Mouse (Mus musculus) lung, embryonic 16.5 days (tissue): ENCODE data around the gene Zfp217. TPM values are rescaled to one million over a fixed set of nuclear protein-coding genes. Genes with fewer than 3 reads are reported as not detected.
A peak's percentile ranks its signal among the peaks of the same experiment; 100 is the strongest.

Source experiments
- ATAC-seq: fragments of 200-750 bp; cut with Nextera tagmentation; 2 replicates; pipeline ENCODE4 v1.8.0; 2017; ENCODE audit warnings: low read depth, mild to moderate bottlenecking, moderate library complexity
- H3K27ac ChIP-seq: fragments of 300-500 bp; sonication (generic); 2 replicates; pipeline ENCODE4 v1.5.1; 2014; ENCODE audit warnings: mild to moderate bottlenecking, control low read depth, low read length
- H3K27me3 ChIP-seq: fragments of 300-500 bp; sonication (generic); 2 replicates; pipeline ENCODE4 v1.6.1; 2014; ENCODE audit warnings: low read depth, low read length, mixed read lengths; ENCODE audit not compliant: control insufficient read depth, insufficient read depth
- H3K36me3 ChIP-seq: fragments of 300-500 bp; sonication (generic); 2 replicates; pipeline ENCODE4 v1.6.1; 2014; ENCODE audit warnings: low read length; ENCODE audit not compliant: control insufficient read depth, insufficient read depth
- H3K4me1 ChIP-seq: fragments of 300-500 bp; sonication (generic); replicated peaks from 2 replicates; pipeline ENCODE4 v1.6.1; 2014; ENCODE audit warnings: low read length, mixed read lengths; ENCODE audit not compliant: control insufficient read depth, insufficient read depth
- H3K4me2 ChIP-seq: fragments of 300-500 bp; sonication (generic); 2 replicates; pipeline ENCODE4 v1.6.1; 2014; ENCODE audit warnings: low read depth, low read length, control low read depth
- H3K4me3 ChIP-seq: fragments of 300-500 bp; sonication (generic); 2 replicates; pipeline ENCODE4 v1.5.1; 2014; ENCODE audit warnings: mild to moderate bottlenecking, low read length, control low read depth
- H3K9ac ChIP-seq: fragments of 300-500 bp; sonication (generic); 2 replicates; pipeline ENCODE4 v1.6.1; 2014; ENCODE audit warnings: low read length, control low read depth
- H3K9me3 ChIP-seq: fragments of 300-500 bp; sonication (generic); 2 replicates; pipeline ENCODE4 v1.6.1; 2016; ENCODE audit warnings: low read length; ENCODE audit not compliant: control insufficient read depth
- WGBS: fragments of 180-500 bp; shearing (Covaris S2); extraction: QIAGEN DNeasy Blood & Tissue Kit; methylation state at CpG from one replicate; pipeline ENCODE4 v1.1.7; 2014; 5-methylcytosine and 5-hydroxymethylcytosine counted together
- polyA plus RNA-seq: library from polyadenylated mRNA; unstranded; fragments of >200 nt; fragmentation: Nextera tagmentation; extraction: Ambion mirVana; gene quantifications from 2 replicates; pipeline ENCODE4 v1.2.1, GENCODE M21; 2015

The Zfp217 gene
- polyA plus RNA-seq, 1 experiment from 2014 or later: 5.2 TPM

DNA sequence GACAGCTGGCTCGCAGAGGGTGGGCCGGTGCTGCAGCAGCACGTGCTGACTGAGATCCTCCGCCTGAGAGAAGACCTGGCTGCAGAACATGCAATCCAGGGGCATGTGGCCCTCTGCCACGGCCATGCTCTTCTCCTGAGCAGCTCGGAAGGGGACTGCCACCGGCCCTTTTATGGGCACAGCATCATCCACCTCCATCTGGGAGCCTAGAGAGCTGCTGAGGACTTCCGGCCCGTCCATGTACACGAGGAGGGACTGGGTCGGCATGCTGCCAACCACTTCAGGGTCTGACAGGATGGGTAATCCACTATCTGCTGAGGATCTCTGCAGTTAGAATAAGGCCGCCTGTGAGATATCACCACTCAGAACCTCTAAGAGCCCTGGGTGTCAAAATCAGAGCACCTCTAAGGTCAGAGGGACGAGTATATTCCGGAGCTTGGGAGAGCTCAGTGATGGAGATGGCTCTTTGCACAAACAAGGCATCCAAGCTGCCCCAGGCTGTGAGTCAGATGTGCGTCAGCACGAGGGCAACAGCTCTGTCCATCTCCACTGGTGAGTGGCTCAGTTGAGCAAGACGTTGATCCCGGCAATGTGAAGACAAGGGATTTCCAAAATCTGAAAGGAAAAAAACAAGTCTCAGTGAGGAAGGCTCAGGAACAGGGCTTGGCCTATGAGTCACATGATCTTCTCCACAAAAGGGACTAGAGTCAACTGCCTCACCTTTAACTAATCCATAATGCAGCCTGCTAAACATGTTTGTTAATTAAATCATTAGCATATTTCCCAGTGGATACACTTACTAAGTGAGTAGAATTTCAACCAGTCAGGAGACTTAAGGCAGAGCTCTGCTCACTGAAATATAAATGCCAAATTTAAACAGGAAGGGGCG lies 27.5 kb downstream of the Zfp217 start:
- Histone ChIP-seq H3K9me3 (no peaks in the 10 kb centered on the region), H3K36me3 (peaks cover 33% of the 10 kb centered on the region), H3K9ac (no peak overlapping the region), H3K4me1 (peaks cover 4% of the 10 kb centered on the region; the same call in 1 of the 2 replicates), H3K27me3 (no peaks in the 10 kb centered on the region), H3K4me2 (no peak overlapping the region), H3K4me3 (no peak overlapping the region), H3K27ac (no peak overlapping the region)
- no peak for ATAC-seq
- 79% methylated on average over 19 of the region's 19 CpGs for WGBS

DNA sequence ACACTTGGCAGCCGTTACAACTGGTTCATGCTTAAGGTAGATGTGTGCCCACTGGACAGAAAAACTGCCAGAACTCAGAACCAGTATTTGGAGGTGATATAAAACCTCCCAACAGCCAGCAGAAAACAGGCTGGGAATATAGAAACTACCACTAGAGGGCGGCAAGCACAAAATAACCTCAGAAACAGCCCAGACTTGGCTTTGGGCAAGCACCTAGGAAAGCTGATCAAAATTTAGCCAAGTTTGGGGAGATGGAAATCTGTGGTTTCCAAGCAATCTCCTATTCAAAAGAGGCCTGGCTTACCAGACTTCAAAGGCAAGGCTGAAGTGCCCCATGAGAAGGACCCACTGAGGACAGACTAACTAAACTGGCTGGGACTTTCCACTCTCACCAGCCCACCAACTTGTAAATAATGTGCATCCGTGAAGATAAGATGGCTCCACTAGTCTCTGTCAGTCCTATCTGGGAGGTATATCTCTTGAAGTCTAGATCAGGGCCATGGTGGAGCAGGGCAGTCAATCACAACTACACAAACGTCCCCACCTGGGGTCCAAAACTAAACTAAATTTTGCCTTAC lies 31.1 kb downstream of the Zfp217 start:
- H3K4me1 ChIP-seq: peaks cover 3% of the 10 kb centered on the region; the same call in 1 of the 2 replicates
- 34% methylated on average over 4 of the region's 4 CpGs for WGBS
- no peak overlapping the region for H3K27ac ChIP-seq

DNA sequence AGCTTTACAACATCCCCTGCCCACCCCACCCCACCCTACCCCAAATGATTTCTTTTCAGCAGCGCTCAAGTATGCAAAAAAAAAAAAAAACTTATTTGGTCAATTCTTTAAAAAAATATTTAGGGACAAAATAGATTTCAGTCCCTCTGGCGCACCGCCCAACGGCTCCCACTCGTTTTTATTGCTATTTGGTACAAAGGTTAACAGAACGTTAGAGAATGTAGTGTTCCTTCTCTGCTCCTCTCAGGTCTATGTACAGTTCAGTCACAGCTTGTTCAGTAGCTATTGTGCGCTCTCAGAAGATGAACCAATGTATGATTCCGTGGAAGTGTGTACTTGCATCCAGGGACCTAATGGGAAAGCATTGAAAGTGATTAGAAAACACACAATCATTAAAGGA lies 37.6 kb downstream of the Zfp217 start:
- H3K4me1 ChIP-seq: no peaks in the 10 kb centered on the region
- H3K9me3 ChIP-seq: no peaks in the 10 kb centered on the region
- H3K4me3 ChIP-seq: no peak overlapping the region
- H3K27me3 ChIP-seq: no peaks in the 10 kb centered on the region
- H3K36me3 ChIP-seq: peaks cover 56% of the 10 kb centered on the region
- ATAC-seq: no peak
- no peak overlapping the region for H3K4me2 ChIP-seq
- WGBS: 75% methylated on average over 8 of the region's 8 CpGs
- no peak overlapping the region for H3K9ac ChIP-seq
- H3K27ac ChIP-seq: no peak overlapping the region

More for the DNA sequence above, 31.1 kb downstream of the Zfp217 start:
- 0 out of 2 replicates have a peak overlapping the region, but pooled peaks have one; percentile 17 for H3K9ac ChIP-seq
- no peaks in the 10 kb centered on the region for H3K9me3 ChIP-seq
- peaks cover 55% of the 10 kb centered on the region for H3K36me3 ChIP-seq
- ATAC-seq: peak; percentile 32; the same call in 1 of the 2 replicates
- H3K27me3 ChIP-seq: no peaks in the 10 kb centered on the region
- no peak overlapping the region for H3K4me2 ChIP-seq
- H3K4me3 ChIP-seq: no peak overlapping the region

DNA sequence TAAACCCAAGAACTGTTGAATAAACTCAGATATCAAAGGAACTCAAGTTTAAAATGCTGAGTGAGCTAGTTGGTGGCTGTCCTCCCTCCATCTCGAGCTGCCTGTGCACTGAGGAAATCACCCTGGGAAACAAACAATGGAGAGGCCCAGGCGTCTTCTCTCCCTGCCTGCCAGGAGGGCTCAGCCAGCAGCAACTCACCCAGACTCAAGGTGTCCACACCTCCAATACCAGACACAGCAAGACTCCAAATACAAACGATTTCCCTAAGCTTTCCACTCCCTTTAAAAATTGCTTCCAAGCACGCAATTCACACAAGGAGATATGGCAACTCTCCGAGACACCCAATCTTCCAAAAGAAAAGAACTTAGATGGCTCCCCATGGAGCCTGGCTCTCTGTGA lies 38.4 kb downstream of the Zfp217 start:
- no peaks in the 10 kb centered on the region for H3K9me3 ChIP-seq
- no peak overlapping the region for H3K27ac ChIP-seq
- 51% methylated on average over 5 of the region's 5 CpGs for WGBS
- peaks cover 48% of the 10 kb centered on the region for H3K36me3 ChIP-seq
- H3K4me2 ChIP-seq: no peak overlapping the region
- H3K4me1 ChIP-seq: no peaks in the 10 kb centered on the region
- H3K4me3 ChIP-seq: no peak overlapping the region
- no peak for ATAC-seq
- H3K27me3 ChIP-seq: no peaks in the 10 kb centered on the region
- no peak overlapping the region for H3K9ac ChIP-seq

DNA sequence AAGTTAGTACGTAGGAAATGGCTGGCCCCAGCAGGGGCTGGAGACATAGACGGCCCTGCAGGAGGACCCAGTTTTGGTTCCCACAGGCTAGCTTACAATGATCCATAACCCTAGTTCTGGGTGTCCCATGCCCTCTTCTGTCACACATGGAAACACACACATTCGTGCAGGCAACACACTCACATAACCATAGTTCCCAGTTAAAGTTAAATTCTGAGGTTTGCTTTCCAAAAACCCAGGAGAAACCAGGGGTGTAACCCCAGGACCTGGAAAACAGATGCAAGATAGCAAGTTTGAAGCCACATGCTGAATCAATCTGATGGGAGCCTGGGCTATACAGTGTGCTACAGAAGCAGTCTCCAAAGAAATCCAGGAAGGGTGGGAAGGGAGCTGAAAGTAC lies 40.1 kb downstream of the Zfp217 start:
- Histone ChIP-seq H3K4me1 (no peaks in the 10 kb centered on the region), H3K9me3 (no peaks in the 10 kb centered on the region), H3K36me3 (peaks cover 36% of the 10 kb centered on the region), H3K4me3 (no peak overlapping the region), H3K9ac (no peak overlapping the region), H3K4me2 (no peak overlapping the region), H3K27me3 (no peaks in the 10 kb centered on the region), H3K27ac (no peak overlapping the region)
- WGBS: 73% methylated on average over 3 of the region's 3 CpGs
- no peak for ATAC-seq

DNA sequence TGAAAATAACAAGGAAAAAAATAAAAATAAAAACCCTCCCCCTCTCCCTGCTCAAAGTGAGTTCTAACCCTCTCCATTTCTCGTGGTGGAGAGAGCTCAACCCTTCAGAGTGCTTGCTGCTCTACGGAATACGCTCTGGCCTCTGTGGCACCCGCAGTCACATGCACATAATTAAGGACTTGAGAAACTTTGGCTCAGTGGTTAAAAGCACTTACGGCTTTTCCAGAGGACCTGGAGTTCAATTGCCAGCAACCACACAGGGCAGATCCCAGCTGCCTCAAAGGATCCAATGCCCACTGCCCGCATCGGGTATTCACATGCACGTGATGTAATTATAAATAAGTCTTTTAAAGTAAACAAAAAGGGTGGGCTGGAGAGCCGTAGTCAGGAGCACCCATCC lies 41.9 kb downstream of the Zfp217 start:
- Histone ChIP-seq H3K4me1 (no peaks in the 10 kb centered on the region), H3K36me3 (peaks cover 26% of the 10 kb centered on the region), H3K27me3 (no peaks in the 10 kb centered on the region), H3K27ac (no peak overlapping the region), H3K4me2 (no peak overlapping the region), H3K4me3 (no peak overlapping the region), H3K9me3 (no peaks in the 10 kb centered on the region), H3K9ac (no peak overlapping the region)
- 47% methylated on average over 9 of the region's 9 CpGs for WGBS
- no peak for ATAC-seq

DNA sequence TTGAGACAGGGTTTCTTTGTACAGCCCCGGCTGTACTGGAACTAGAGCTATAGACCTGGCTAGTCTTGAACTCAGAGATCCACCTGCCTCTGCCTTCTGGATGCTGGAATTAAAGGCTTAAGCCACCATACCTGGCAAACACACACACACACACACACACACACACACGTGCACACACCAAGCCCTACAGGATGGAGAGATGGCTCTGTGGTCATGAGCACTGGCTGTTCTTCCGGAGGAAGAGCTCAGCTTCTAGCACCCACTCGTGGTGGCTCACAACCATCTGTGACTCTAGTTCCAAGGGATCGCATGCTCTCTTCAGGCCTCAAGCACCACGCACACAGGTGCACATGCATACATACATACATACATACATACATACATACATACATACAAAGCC lies 43.5 kb downstream of the Zfp217 start:
- no peak for ATAC-seq
- Histone ChIP-seq H3K9ac (no peak overlapping the region), H3K9me3 (no peaks in the 10 kb centered on the region), H3K36me3 (peaks cover 14% of the 10 kb centered on the region), H3K27me3 (no peaks in the 10 kb centered on the region), H3K4me1 (no peaks in the 10 kb centered on the region), H3K27ac (no peak overlapping the region), H3K4me3 (no peak overlapping the region), H3K4me2 (no peak overlapping the region)
- 86% methylated on average over 6 of the region's 6 CpGs for WGBS

DNA sequence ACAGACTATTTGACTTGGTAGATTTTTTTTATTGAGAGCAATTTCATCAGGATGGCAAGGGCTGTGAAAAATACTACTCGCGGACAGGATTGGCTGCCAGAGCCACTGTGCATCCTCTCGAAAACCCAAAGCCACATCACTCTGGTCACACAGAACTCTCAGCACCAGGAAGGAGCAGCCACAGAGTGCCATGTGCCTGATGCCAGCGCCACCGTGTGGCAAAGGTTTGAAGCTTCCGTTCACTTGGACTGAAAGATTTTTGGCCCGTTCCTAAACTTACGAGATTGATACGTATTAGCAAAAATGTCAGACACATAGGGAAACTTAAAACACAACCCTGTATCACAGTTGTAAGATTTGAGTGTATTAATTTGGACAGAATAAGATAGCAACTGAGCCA lies 44.1 kb downstream of the Zfp217 start:
- WGBS: 38% methylated on average over 9 of the region's 9 CpGs
- no peaks in the 10 kb centered on the region for H3K27me3 ChIP-seq
- no peak overlapping the region for H3K9ac ChIP-seq
- H3K4me3 ChIP-seq: no peak overlapping the region
- no peak for ATAC-seq
- no peak overlapping the region for H3K27ac ChIP-seq
- H3K9me3 ChIP-seq: no peaks in the 10 kb centered on the region
- H3K36me3 ChIP-seq: peaks cover 11% of the 10 kb centered on the region
- no peak overlapping the region for H3K4me2 ChIP-seq
- H3K4me1 ChIP-seq: no peaks in the 10 kb centered on the region

DNA sequence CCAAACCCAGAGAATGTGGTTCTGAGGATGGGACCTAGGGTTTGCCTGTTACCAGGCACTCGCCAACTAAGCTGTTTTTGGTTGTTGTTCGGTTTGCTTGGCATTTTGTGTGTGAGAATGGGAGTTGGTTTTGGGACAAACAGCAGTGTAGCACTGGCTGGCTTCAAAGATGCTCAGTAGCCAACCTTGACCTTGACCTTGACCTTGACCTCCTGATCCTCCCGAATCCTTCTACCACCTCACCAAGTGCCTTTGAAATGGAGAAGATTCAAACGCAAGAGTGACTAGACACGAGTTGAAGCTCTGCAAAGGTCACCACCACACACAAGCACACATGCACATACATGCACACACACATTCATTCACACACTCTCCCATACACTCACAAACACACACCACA lies 44.6 kb downstream of the Zfp217 start:
- no peaks in the 10 kb centered on the region for H3K9me3 ChIP-seq
- H3K9ac ChIP-seq: no peak overlapping the region
- ATAC-seq: no peak
- H3K4me3 ChIP-seq: no peak overlapping the region
- no peak overlapping the region for H3K27ac ChIP-seq
- H3K4me2 ChIP-seq: no peak overlapping the region
- 79% methylated on average over 5 of the region's 5 CpGs for WGBS
- no peaks in the 10 kb centered on the region for H3K4me1 ChIP-seq
- H3K27me3 ChIP-seq: no peaks in the 10 kb centered on the region
- H3K36me3 ChIP-seq: peaks cover 11% of the 10 kb centered on the region
